Mouse (Mus musculus) midbrain, embryonic 16.5 days (tissue): ENCODE data around the gene Gm43738. TPM values are rescaled to one million over a fixed set of nuclear protein-coding genes. Genes with fewer than 3 reads are reported as not detected.

Source experiments
- ATAC-seq: fragments of 200-750 bp; cut with Nextera tagmentation; 2 replicates; pipeline ENCODE4 v1.8.0; 2017; ENCODE audit warnings: moderate TSS enrichment
- H3K27ac ChIP-seq: fragments of 300-500 bp; sonication (generic); 2 replicates; pipeline ENCODE4 v1.5.1; 2014; ENCODE audit warnings: mild to moderate bottlenecking, low read length, mixed read lengths
- H3K27me3 ChIP-seq: fragments of 300-500 bp; sonication (generic); 2 replicates; pipeline ENCODE4 v1.6.1; 2014; ENCODE audit warnings: low read depth, low read length, mixed read lengths; ENCODE audit not compliant: control insufficient read depth, insufficient read depth
- H3K36me3 ChIP-seq: fragments of 300-500 bp; sonication (generic); 2 replicates; pipeline ENCODE4 v1.6.1; 2014; ENCODE audit warnings: mild to moderate bottlenecking, low read length, moderate library complexity, mixed read lengths; ENCODE audit not compliant: control insufficient read depth, insufficient read depth
- H3K4me1 ChIP-seq: fragments of 300-500 bp; sonication (generic); 2 replicates; pipeline ENCODE4 v1.6.1; 2014; ENCODE audit warnings: mild to moderate bottlenecking, low read length, mixed read lengths; ENCODE audit not compliant: control insufficient read depth, insufficient read depth
- H3K4me2 ChIP-seq: fragments of 300-500 bp; sonication (generic); 2 replicates; pipeline ENCODE4 v1.6.1; 2014; ENCODE audit warnings: mild to moderate bottlenecking, low read length, mixed read lengths
- H3K4me3 ChIP-seq: fragments of 300-500 bp; sonication (generic); 2 replicates; pipeline ENCODE4 v1.5.1; 2014; ENCODE audit warnings: low read depth, mild to moderate bottlenecking, low read length, moderate library complexity, mixed read lengths
- H3K9ac ChIP-seq: fragments of 300-500 bp; sonication (generic); 2 replicates; pipeline ENCODE4 v1.6.1; 2014; ENCODE audit warnings: low read depth, low read length, mixed read lengths
- H3K9me3 ChIP-seq: fragments of 300-500 bp; sonication (generic); replicated peaks from 2 replicates; pipeline ENCODE4 v1.6.1; 2014; ENCODE audit warnings: mild to moderate bottlenecking, low read length, mixed read lengths; ENCODE audit not compliant: control insufficient read depth, poor library complexity, severe bottlenecking
- WGBS: fragments of 180-500 bp; shearing (Covaris S2); extraction: QIAGEN DNeasy Blood & Tissue Kit; methylation state at CpG from one replicate; pipeline ENCODE4 v1.1.7; 2014; 5-methylcytosine and 5-hydroxymethylcytosine counted together
- polyA plus RNA-seq: library from polyadenylated mRNA; unstranded; fragments of >200 nt; fragmentation: Nextera tagmentation; extraction: Ambion mirVana; gene quantifications from 2 replicates; pipeline ENCODE4 v1.2.1, GENCODE M21; 2015

Gene Gm43738
- polyA plus RNA-seq, 1 experiment from 2014 or later = not detected

- Histone ChIP-seq H3K9me3 (no peaks in the 10 kb centered on the region), H3K36me3 (peaks cover 36% of the 10 kb centered on the region), H3K4me2 (peak overlapping the region; percentile 97), H3K27ac (peak overlapping the region; percentile 74), H3K27me3 (no peaks in the 10 kb centered on the region), H3K4me1 (peaks cover 19% of the 10 kb centered on the region), H3K9ac (peak overlapping the region; percentile 86), H3K4me3 (peak overlapping the region; percentile 82)
- ATAC-seq = peak; percentile 32
- WGBS = 11% methylated on average over 11 of the region's 11 CpGs
Observed at GRCm38 (mm10) chr3:89092509-89093090, 8.3 kb downstream of the Gm43738 start.

- peak overlapping the region; percentile 82 for H3K4me3 ChIP-seq
- H3K27me3 ChIP-seq = no peaks in the 10 kb centered on the region
- peaks cover 36% of the 10 kb centered on the region for H3K36me3 ChIP-seq
- H3K9me3 ChIP-seq = no peaks in the 10 kb centered on the region
- ATAC-seq = no peak
- H3K4me2 ChIP-seq = peak overlapping the region; percentile 97
- peak overlapping the region; percentile 79 for H3K27ac ChIP-seq
- H3K9ac ChIP-seq = peak overlapping the region; percentile 86
- peaks cover 19% of the 10 kb centered on the region for H3K4me1 ChIP-seq
- 7% methylated on average over 20 of the region's 20 CpGs for WGBS
Observed at GRCm38 (mm10) chr3:89091811-89092508, 8.9 kb downstream of the Gm43738 start.

GRCm38 (mm10) chr3:89090694-89091655 is 9.9 kb downstream of the Gm43738 start:
- Histone ChIP-seq H3K4me2 (peak overlapping the region; percentile 97), H3K9ac (peak overlapping the region; percentile 86), H3K27me3 (no peaks in the 10 kb centered on the region), H3K9me3 (no peaks in the 10 kb centered on the region), H3K4me3 (peak overlapping the region; percentile 82), H3K4me1 (peaks cover 19% of the 10 kb centered on the region), H3K27ac (peak overlapping the region; percentile 79), H3K36me3 (peaks cover 35% of the 10 kb centered on the region)
- WGBS = under 1% methylated on average over 61 of the region's 74 CpGs
- peak; percentile 46 for ATAC-seq

- Histone ChIP-seq H3K4me3 (peak overlapping the region; percentile 82), H3K4me1 (peaks cover 19% of the 10 kb centered on the region), H3K4me2 (peak overlapping the region; percentile 97), H3K27ac (peak overlapping the region; percentile 79), H3K9ac (peak overlapping the region; percentile 86), H3K36me3 (peaks cover 32% of the 10 kb centered on the region), H3K27me3 (no peaks in the 10 kb centered on the region), H3K9me3 (no peaks in the 10 kb centered on the region)
- under 1% methylated on average over 37 of the region's 40 CpGs for WGBS
- peak; percentile 73 for ATAC-seq
Observed at GRCm38 (mm10) chr3:89089882-89090591, 10.9 kb downstream of the Gm43738 start.

- no peaks in the 10 kb centered on the region for H3K9me3 ChIP-seq
- no peak for ATAC-seq
- no peak overlapping the region; the same call in 1 of the 2 replicates for H3K4me3 ChIP-seq
- 62% methylated on average over 14 of the region's 14 CpGs for WGBS
- no peak overlapping the region for H3K27ac ChIP-seq
- no peaks in the 10 kb centered on the region for H3K27me3 ChIP-seq
- H3K9ac ChIP-seq = peak overlapping the region; percentile 86; the same call in 1 of the 2 replicates
- H3K4me2 ChIP-seq = peak overlapping the region; percentile 97
- H3K4me1 ChIP-seq = peaks cover 19% of the 10 kb centered on the region
- H3K36me3 ChIP-seq = peaks cover 31% of the 10 kb centered on the region
Observed at GRCm38 (mm10) chr3:89088974-89089373, 11.9 kb downstream of the Gm43738 start.

GRCm38 (mm10) chr3:89087338-89088110 is 13.4 kb downstream of the Gm43738 start:
- 25% methylated on average over 19 of the region's 21 CpGs for WGBS
- Histone ChIP-seq H3K27me3 (no peaks in the 10 kb centered on the region), H3K4me2 (no peak overlapping the region), H3K9ac (no peak overlapping the region), H3K36me3 (peaks cover 33% of the 10 kb centered on the region), H3K4me1 (peaks cover 19% of the 10 kb centered on the region), H3K9me3 (no peaks in the 10 kb centered on the region), H3K27ac (no peak overlapping the region), H3K4me3 (no peak overlapping the region)
- no peak for ATAC-seq

- Histone ChIP-seq H3K27ac (no peak overlapping the region), H3K4me2 (no peak overlapping the region), H3K36me3 (peaks cover 33% of the 10 kb centered on the region), H3K27me3 (no peaks in the 10 kb centered on the region), H3K9ac (no peak overlapping the region), H3K4me1 (peaks cover 8% of the 10 kb centered on the region), H3K4me3 (no peak overlapping the region), H3K9me3 (no peaks in the 10 kb centered on the region)
- WGBS = 89% methylated on average over 12 of the region's 12 CpGs
- ATAC-seq = no peak
Observed at GRCm38 (mm10) chr3:89084654-89085190, 16.2 kb downstream of the Gm43738 start.

GRCm38 (mm10) chr3:89084133-89084532 is 16.8 kb downstream of the Gm43738 start:
- Histone ChIP-seq H3K4me3 (no peak overlapping the region), H3K9ac (no peak overlapping the region), H3K27ac (no peak overlapping the region), H3K4me2 (no peak overlapping the region), H3K4me1 (peaks cover 2% of the 10 kb centered on the region), H3K9me3 (no peaks in the 10 kb centered on the region), H3K27me3 (no peaks in the 10 kb centered on the region), H3K36me3 (peaks cover 37% of the 10 kb centered on the region)
- ATAC-seq = no peak
- WGBS = 82% methylated on average over 2 of the region's 2 CpGs
